Mouse (Mus musculus) retina, postnatal 7 days (tissue): ENCODE measurements around the gene Ssr4.
"Not testable (repeated sequence)": the region's sequence is repeated elsewhere in the genome, so short reads cannot be mapped to it uniquely, and the experiment has no call there.

Source experiments
- DNase-seq: peaks from one replicate; pipeline ENCODE4 v3.0.0-alpha.2; 2012; ENCODE audit warnings: low read depth, low spot score

Gene Ssr4

DNA sequence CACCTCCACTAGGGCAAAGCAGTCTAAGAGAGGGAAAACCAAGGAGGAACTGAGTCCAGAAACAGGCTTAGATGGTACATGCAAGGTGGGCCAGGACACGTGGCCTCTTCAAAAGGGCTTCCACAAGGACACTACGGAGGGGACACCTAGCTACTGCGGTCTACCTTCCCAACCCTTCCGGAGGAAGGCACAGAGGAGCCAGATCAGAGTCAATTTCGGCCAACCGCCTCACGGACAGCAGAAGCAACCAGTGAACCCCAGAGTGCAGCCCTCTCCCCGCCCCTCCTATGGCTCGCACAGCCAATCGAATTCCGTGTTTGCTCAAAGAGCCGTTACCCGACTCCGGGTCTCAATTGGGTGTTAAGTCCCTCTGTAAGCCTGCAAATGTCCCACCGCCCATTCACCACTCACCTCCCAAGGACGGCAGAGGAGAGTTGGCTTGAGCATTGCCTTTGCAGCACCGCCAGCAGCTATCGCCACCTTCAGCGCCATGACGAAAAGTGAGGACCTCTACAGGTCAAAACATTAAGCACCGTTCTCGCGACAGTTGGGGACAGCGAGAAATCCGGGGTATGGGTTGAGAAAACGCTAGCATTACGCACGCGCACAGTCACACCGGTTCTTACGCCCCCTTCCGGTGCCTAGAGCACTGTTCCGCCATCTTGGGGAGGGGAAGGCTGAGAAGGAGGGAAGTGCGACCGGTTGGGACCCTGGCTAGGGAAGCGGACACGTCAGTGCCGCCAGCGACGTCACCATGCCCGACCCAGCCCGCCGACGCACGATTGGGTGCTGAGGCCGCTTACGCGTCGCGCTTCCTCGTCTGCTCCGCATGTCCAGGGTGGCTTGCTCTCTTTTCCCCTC, at the start of gene Ssr4, which contains the start of gene Idh3g:
TSS of gene Ssr4 (plus strand) at position 665 of the 861 bp plus-strand sequence.
TSS of gene Idh3g (minus strand) at position 534 of the 861 bp plus-strand sequence.
- peak; percentile 91 for DNase-seq

DNA sequence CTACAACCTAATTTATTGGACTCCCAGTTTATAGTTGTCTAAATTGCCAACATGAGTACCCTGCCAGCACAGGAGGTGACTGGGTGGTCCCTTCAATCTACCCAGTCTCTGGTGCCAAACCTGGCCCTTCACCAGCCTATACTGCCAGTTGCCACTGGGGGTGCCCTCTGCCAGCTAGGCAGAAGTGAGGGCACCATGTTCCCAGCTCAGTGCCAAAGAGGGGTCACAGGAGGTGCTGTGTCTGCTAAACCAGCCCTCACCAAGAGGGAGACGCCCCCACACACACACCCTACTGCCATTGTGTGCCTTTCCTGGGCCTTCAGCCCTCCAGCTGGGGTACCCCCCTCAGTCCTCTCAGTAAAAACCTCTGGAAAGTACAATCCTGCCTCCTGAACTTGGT, 48.7 kb upstream of the Ssr4 start:
- no peak for DNase-seq

DNA sequence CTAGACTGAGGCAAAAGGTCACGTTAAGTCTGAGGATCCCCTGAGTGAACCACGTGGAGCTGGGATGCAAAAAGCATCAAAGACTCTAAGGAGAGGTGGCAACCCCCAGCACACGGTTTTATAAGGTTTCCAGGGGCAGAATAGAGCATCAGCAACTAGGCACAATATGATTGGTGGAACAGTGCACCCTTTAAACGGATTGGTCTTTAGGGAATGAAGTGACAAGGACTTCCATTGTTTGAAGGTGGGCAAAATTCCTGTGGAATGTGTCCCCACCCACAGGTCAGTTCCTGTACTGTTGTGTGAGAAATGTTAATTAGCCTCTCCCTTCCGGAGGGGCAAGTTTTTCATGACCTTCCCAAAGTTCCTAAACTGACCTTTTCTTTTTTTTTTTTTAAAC, 47.7 kb upstream of the Ssr4 start:
- DNase-seq, result no peak

DNA sequence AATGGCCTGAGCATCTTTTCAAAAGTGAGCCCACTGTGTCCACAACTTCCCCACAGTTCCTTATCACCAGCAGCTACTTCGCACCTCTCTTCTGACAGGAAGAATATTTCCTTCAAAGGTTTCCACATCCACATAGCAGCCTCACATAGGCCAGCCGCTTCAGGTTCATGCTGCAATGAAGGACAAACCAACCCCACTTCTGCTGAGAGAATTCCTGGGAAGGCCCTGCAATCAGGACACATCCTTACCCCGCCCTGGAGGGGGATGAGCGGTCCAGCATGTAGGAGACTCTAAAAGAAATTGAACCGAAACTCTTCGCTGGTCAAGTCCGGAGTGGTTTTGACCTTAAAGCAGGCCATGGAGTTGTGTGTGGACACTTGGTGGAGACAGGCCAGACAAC, 47.0 kb upstream of the Ssr4 start:
- not testable (repeated sequence) for DNase-seq

DNA sequence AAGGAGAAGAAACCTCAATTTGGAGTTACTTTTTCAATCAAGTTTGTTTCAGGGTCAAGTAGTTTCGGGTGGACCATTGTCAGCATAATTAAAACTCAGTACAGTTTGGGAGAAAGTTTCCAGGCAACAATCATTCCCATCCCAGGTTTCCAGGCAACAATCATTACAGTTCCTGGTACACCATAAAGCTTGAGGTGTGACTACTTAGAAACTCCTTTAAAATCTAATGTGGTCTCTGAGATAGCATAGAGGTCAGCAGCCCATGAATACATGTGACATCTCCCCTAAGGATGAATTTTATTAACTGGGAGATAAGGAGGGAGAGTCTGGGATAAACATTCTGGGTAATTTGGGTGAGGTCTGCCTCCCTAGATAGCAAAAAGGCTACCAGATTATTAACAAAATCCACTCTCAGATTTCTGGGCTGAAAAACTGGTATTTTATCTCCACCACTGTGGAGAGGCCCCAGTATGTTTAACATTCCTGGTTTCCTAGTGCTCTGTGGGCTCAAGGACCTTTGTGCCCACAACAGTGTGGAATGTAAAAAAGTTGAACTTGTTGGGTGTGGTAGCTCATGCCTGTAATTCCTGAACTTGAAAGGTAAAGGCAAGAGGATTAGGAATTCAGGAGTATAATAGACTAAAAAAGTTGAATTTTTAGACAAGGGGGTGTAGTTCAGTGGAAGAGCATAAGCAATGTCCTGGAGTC, 41.9 kb upstream of the Ssr4 start:
- DNase-seq, result no peak

DNA sequence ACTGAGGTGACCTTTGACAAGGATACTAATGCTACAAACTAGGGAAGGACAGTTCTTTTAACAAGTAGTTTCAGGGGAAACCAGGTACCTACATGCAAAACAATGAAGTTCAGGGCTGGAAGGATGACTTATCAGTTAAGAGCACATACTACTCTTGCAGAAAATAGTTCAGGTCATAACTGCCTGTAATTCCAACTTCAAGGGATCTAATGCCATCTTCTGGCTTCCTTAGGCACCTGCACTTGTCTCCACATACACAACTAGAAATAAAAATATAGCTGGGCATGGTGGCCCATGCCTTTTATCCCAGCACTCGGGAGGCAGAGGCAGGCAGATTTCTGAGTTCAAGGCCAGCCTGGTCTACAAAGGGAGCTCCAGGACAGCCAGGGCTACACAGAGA, 37.9 kb upstream of the Ssr4 start:
- DNase-seq, result no peak

DNA sequence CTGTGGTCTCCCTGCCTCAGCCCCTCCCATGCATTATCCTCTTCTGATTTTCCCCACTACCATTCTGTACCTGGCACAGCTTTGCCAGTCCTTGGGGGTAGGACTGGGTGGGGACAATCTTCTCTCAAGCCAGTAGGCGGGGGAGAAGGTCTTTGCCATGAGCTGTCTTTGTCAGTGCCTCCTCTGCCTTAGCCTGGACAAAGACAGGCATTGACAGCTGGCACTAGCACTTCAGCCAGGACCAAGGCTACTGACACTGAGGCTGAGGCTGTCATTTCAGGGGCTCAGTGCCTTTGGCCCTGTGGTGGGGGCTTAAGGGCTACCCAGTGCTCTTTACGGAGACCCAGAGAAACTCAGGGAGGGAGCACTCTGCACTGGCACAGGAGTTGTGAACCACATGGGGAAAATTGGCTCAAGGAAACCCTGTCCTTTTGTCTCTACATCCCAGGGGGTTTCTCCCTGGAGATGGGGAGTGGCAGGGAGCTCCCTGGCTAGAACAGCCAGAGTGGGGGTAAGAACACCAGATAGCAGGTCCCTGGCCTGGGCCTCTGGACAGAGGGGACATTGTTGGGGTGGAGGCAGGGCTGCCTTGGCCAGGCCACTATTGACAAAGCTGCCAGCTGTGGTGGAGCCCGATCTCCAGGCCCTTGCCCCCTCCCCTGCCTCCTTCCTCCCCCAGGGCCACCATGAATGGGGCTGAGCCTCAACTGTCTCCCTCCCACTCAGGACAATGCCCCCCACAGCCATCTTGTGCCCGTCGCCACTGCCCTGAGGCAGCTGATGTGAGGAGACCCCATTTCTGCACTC, 30.3 kb upstream of the Ssr4 start, which contains the start of gene Plxnb3:
TSS of gene Plxnb3 (plus strand) at position 757 of the 807 bp plus-strand sequence.
- no peak for DNase-seq

DNA sequence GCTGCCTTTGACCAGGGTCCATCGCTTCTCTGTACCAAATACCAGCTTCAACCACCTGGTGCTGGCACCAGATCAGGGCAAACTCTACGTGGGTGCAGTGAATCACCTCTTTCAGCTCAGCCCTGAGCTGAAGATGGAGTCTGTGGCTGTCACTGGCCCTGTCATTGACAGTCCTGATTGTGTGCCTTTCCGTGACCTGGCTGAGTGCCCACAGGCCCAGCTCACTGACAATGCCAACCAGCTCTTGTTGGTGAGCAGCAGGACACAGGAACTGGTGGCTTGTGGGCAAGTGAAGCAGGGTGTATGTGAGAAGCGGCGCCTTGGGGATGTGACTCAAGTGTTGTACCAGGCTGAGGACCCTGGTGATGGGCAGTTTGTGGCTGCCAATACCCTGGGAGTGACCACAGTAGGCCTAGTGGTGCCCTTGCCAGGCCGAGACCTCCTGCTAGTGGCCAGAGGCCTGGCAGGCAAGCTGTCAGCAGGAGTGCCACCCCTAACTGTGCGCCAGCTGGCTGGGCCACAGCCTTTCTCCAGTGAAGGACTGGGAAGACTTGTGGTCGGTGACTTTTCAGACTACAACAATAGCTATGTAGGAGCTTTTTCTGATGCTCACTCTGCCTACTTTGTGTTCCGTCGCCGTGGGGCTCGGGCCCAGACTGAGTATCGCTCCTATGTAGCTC, 28.1 kb upstream of the Ssr4 start:
- DNase-seq, result no peak

DNA sequence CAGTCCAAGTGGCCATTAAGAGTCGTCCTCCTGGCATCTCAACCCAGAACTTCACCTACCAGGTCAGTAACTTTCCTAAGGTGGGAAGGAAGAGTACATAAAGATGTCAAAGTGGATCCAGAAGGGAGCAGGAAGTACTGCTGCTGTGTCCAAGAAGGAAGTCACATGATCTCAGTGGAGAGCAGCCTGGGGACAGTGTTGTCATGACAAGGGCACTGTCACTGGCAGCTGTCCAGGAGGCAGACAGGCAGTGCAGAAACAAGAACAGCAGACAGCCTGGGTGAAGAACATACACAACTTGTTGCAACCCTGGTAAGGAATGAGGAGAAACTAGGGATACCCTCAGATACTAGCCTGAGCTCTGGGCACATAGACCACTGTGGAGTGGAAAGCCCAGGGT, 21.5 kb upstream of the Ssr4 start:
- no peak for DNase-seq

DNA sequence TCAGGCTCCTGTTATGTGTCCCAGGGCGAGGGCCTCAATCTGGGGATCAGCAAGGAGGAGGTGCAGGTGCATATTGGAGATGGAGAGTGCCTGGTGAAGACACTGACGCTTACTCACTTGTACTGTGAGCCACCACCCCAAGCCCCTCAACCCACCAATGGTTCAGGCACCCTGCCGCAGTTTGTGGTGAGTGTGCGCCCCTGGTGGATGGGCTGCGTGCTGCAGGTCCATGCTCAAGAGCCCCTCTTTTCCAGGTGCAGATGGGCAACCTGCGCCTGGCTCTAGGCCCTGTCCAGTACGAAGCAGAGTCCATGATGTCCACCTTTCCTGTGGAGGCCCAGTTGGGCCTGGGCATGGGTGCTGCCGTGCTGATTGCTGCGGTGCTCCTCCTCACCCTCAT, 19.6 kb upstream of the Ssr4 start:
- DNase-seq, result no peak

DNA sequence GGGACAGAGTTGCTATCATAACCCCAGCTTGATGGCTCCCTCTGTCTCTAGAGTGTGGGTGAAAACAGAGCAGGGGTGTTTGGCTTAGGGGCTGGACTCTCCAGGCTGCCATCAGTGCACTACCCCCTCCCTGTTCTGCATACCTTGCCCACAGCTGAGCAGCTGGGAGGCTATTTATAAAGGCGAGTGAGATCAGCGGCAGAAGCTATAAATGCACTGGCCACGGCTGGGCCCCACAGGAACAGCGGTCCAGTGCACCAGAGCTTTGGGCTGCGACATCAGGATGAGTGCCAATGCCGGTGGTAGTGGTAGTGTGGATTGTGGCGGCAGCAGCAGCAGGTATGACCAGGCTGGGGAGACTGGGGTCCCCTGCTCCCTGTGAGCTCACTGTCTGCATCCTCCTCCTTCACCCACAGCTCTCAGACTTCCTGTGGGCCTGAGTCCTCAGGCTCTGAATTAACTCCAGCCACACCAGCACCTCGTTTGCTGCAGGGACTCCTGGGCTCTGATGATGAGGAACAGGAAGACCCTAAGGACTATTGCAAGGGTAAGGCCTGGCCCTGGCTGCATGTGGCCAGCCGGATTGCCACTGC, 12.6 kb upstream of the Ssr4 start, which contains the start of gene Srpk3:
TSS of gene Srpk3 (plus strand) at position 238 of the 593 bp plus-strand sequence.
- no peak for DNase-seq

DNA sequence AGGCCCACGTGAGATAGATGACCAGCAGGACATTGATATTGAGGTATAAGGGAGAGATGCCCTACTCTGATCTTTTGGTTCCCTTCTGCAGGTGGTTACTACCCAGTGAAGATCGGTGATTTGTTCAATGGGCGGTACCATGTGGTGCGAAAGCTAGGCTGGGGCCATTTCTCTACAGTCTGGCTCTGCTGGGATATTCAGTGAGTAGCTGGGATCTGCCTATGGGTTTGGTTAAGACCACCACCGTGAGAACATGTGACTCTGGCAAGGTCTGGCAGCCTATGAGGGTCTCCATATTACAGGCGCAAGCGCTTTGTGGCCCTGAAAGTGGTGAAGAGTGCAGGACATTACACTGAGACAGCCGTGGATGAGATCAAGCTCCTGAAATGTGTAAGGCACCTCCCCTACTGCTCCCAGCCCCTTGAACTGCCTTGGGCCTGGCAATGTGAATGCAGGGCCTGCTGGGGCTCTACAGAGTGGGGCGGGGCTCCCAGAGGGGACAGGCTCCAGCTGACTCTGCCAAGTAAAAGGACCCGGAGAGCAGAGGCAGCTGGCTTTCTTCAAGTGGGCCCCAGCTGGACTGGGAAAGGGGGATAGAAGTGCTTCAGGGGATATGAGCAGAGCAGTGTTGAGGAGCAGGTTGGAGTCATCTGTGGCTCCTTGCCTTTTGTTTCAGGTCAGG, 11.9 kb upstream of the Ssr4 start:
- no peak for DNase-seq

DNA sequence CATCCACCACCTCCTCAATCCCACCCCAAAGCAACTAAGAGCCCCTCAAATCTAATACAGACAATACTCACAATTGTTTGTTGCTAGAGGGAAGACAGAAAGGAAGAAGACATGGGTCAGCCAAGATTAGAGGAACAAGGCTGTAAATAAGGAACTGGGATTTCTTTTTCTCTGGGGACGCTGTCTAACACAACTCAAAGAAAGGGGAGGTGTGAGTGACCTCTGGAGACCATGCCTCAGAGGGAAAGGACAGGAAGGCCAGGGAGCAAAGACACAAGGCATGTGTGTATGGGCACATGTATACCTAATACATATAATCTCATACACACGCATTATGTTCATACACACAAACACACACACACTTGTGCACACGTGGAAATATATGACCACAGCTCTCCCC, 4.6 kb upstream of the Ssr4 start:
- no peak for DNase-seq

DNA sequence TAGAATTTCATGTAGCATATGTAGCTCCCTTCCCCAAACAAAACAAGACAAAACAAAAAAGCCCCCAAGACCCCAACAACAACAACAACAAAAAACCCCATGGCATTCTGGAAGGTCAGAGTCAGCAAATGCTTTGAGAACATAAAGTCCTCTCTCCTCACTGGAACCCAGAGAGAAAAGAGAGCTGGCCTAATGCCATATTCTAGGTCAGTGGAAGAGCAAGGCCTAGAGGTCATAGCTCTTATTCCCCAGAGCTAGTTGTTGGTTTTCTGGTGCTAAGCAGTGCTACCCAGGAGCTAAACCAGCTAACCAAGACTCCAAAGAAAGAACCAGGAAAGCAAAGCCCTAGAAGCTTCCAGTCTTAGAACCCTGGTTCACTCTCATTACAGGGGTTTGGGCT, 1.2 kb upstream of the Ssr4 start:
- no peak for DNase-seq

DNA sequence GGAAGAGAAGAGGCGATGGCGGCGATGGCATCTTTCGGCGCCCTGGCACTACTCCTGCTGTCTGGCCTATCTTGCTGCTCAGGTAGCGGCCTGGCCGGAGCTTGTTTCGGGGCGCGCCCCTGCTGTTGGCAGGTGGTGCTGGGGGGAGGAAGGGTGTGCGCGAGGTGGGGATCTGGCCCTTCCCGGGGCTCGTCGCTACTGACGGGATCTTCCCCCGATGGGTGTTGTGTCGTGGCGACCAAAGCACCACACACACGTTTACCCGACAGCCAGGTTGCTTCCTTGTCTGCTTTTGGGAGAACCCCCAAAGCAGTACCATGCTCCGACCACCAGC, 364 bp downstream of the Ssr4 start:
- DNase-seq, result no peak

DNA sequence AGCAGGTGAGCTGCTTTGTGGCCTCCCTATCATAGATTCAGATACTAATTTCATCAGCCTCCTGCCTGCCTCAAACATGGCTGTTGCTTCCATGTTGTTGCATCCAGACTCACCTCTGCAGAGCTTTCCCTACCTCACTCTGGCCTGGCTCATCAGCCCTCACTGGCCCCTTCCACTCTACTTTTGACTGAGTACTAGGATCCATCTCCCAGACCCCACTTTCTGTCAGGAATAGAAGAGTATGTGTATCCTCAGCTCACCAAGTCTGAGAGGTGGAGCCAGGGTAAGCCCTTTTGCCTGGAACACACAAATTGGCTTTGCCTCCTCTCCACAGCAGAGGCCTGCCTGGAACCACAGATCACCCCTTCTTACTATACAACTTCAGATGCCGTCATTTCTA, 1.7 kb downstream of the Ssr4 start:
- DNase-seq, result no peak

DNA sequence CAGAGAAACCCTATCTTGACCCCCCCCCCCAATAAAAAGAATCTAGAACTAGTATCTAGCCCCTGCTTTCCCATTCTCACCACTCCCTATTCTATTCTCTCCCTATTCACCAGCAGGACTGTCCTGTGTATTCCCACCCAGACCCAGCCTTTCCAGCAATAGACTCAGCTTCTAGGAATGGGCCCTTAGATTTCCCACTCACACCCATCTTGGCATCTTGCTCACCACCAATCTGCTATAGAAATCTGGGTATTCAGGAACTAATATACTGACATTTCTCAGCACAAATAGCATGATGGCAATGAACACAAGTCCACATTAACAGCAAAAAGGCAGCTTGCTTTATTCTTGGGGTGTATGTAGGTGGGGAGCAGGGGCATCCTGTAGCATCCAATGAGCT, 6.2 kb downstream of the Ssr4 start:
- DNase-seq, result no peak

DNA sequence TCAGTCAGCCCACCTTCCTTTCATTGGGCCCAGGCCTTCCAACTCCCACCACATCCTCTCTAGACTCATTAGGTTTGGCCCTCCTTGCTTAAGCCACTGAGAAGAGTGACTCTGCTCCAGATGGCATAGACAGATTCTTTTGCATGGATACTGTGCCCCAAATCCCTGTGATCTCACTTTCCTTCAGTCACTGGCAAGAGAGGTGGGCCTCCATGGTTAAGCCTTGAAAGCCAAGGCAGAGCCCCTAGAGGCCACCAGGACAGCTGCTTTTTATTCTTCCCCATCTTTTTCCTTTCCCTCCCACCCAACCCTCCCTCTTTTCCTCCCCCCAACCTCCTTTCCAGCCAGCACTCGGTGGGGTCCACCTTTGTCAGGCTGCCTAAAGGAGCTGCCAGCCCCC, 6.7 kb downstream of the Ssr4 start:
- no peak for DNase-seq

DNA sequence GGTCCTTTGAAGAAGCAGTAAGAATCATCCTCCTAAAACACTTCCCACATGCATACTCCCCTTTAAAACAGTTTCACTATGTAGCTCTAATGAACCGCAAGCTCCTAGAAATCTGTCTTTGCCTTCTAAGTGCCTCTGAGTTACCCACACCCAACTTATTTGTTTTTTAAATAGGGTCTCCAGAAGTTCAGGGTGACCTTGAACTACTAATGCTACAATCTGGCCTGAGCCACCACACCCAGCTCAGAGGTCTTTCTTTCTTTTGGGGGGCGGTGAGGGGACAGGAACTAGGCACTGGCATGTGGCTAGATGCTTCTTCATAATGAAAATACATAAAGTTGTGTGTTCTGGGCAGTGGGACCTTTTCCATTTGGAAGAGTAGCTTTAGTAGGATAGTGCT, 10.7 kb downstream of the Ssr4 start:
- no peak for DNase-seq

DNA sequence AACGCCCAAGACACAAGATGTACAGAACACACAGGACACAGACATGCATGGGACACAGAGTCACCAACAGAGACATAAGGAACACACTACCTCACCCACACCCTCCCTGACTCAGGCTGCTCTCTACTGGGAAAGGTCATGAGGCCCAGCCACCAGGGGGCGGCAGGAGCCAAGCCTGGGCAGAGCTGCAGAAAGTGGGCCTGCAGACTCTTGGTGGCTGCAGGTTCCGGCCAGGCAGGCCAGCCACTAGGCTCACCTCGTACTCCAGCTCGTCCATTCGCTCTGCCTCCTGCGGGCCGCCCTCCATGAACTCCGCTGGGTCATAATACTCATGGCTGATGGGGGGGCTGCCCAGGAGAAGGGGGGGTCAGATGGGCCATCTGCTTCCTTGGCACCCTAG, 11.7 kb downstream of the Ssr4 start:
- peak; percentile 38 for DNase-seq

DNA sequence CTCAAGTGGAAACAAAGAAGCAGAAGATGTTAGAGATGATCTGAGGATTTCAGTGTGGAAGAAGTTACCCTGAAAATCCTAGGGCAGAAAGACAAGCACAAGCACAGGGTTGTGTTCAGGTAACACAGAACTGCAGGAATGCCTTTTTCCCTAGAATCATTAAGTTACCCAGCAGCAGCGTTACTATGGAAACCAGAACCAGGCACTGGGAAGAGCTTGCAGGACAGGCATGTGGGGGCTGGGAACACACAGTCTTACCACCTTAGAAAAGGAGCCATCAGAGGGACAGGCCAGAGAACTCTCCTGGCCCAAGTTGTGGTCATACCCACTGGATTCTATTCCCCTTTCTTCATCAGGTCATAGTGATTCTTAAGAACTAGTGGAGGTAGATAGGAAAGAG, 19.0 kb downstream of the Ssr4 start:
- DNase-seq, result no peak
